Mouse (Mus musculus) CH12.LX (cell line): ENCODE measurements at regions not wholly inside any gene's neighbourhood (a gene's known extent, or its start where the extent isn't known, plus 50 kb on each side); places are given as distances from the start of the nearest gene placed in this dataset.

ENCODE experiments used
- DNase-seq: peaks from one replicate; pipeline ENCODE4 v3.0.0-alpha.2; 2013; ENCODE audit errors: extremely low read depth
- H3K27ac ChIP-seq: 2 replicates; pipeline ENCODE4 v1.5.1; 2012; ENCODE audit warnings: low read depth, mild to moderate bottlenecking, control low read depth, moderate library complexity; ENCODE audit not compliant: insufficient read depth
- H3K27me3 ChIP-seq: replicated peaks from 2 replicates; pipeline ENCODE3; 2012; ENCODE audit warnings: inconsistent platforms
- H3K36me3 ChIP-seq, 2 experiments: replicated peaks in 1 of 2; 2 replicates each; pipeline versions ENCODE3 to v1.6.1; 2012; ENCODE audit warnings: inconsistent platforms in 1 of 2, low read length in 1 of 2, mild to moderate bottlenecking in 1 of 2, mixed read lengths in 1 of 2, moderate library complexity in 1 of 2; ENCODE audit not compliant: control insufficient read depth in 1 of 2, insufficient read depth in 1 of 2
- H3K4me1 ChIP-seq, 2 experiments: 2 replicates each; pipeline ENCODE4 v1.6.1; 2012; ENCODE audit warnings: inconsistent platforms in 1 of 2, moderate library complexity in 1 of 2; ENCODE audit not compliant: insufficient read depth in 2 of 2, control insufficient read depth in 1 of 2
- H3K4me2 ChIP-seq: 2 replicates; pipeline ENCODE4 v1.6.1; 2012; ENCODE audit warnings: low read depth, mild to moderate bottlenecking, control low read depth; ENCODE audit not compliant: poor library complexity, insufficient read depth, severe bottlenecking
- H3K4me3 ChIP-seq, 3 experiments: fragments of 150-350 bp in 1 of 3; sonication (generic) in 1 of 3; replicated peaks in 1 of 3; 2 replicates each; pipeline versions ENCODE3 to v1.5.1; 2011 to 2012; ENCODE audit warnings: low read depth in 2 of 3, low read length in 2 of 3, mild to moderate bottlenecking in 2 of 3, moderate library complexity in 2 of 3, control low read depth in 1 of 3, improper control_type of control experiment in 1 of 3, inconsistent platforms in 1 of 3, mixed read lengths in 1 of 3; ENCODE audit not compliant: poor library complexity in 1 of 3
- H3K79me2 ChIP-seq: replicated peaks from 2 replicates; pipeline ENCODE4 v1.6.1; 2012; ENCODE audit warnings: mild to moderate bottlenecking, moderate library complexity; ENCODE audit not compliant: control insufficient read depth, poor library complexity, insufficient read depth, severe bottlenecking; ENCODE audit errors: extremely low read depth
- H3K9ac ChIP-seq: 2 replicates; pipeline ENCODE4 v1.6.1; 2012; ENCODE audit warnings: low read depth, mild to moderate bottlenecking, control low read depth, moderate library complexity; ENCODE audit not compliant: insufficient read depth
- H3K9me3 ChIP-seq: replicated peaks from 2 replicates; pipeline ENCODE3; 2012; ENCODE audit warnings: low read length, inconsistent platforms, mixed read lengths
- BHLHE40 ChIP-seq: IDR thresholded peaks from 2 replicates; pipeline ENCODE4 v1.6.1; 2011; ENCODE audit warnings: mild to moderate bottlenecking, low read depth, low read length, improper control_type of control experiment
- CHD2 ChIP-seq: IDR thresholded peaks from 2 replicates; pipeline ENCODE4 v1.6.1; 2011; ENCODE audit warnings: low read length, improper control_type of control experiment
- ELF1 ChIP-seq: IDR thresholded peaks from 2 replicates; pipeline ENCODE4 v1.6.1; 2014; ENCODE audit warnings: low read depth, mild to moderate bottlenecking, inconsistent platforms, low read length, improper control_type of control experiment
- GABPA ChIP-seq: IDR thresholded peaks from 2 replicates; pipeline ENCODE4 v1.6.1; 2012; ENCODE audit warnings: low read depth, low read length, improper control_type of control experiment, inconsistent platforms; ENCODE audit not compliant: insufficient replicate concordance
- JUN ChIP-seq: IDR thresholded peaks from 2 replicates; pipeline ENCODE4 v1.6.1; 2011; ENCODE audit warnings: low read depth, mild to moderate bottlenecking, low read length, improper control_type of control experiment, moderate library complexity; ENCODE audit not compliant: insufficient read depth
- JUND ChIP-seq: conservative IDR thresholded peaks from 2 replicates; pipeline ENCODE4 v1.6.1; 2011; ENCODE audit warnings: low read depth, low read length, improper control_type of control experiment
- MAFK ChIP-seq: IDR thresholded peaks from 2 replicates; pipeline ENCODE4 v1.6.1; 2011; ENCODE audit warnings: low read length, improper control_type of control experiment; ENCODE audit not compliant: insufficient replicate concordance
- MAX ChIP-seq: IDR thresholded peaks from 2 replicates; pipeline ENCODE4 v1.6.1; 2011; ENCODE audit warnings: low read length, improper control_type of control experiment
- MAZ ChIP-seq: IDR thresholded peaks from 2 replicates; pipeline ENCODE4 v1.6.1; 2012; ENCODE audit warnings: low read depth, mild to moderate bottlenecking, inconsistent platforms, low read length, improper control_type of control experiment, moderate library complexity
- MEF2A ChIP-seq: IDR thresholded peaks from 2 replicates; pipeline ENCODE4 v1.6.1; 2014; ENCODE audit warnings: low read depth, mild to moderate bottlenecking, inconsistent platforms, low read length, improper control_type of control experiment, borderline replicate concordance
- MXI1 ChIP-seq: IDR thresholded peaks from 2 replicates; pipeline ENCODE4 v1.6.1; 2011; ENCODE audit warnings: mild to moderate bottlenecking, low read depth, low read length, improper control_type of control experiment
- RCOR1 ChIP-seq: conservative IDR thresholded peaks from 2 replicates; pipeline ENCODE4 v1.6.1; 2012; ENCODE audit warnings: low read depth, mild to moderate bottlenecking, inconsistent platforms, low read length, improper control_type of control experiment
- TBP ChIP-seq: conservative IDR thresholded peaks from 2 replicates; pipeline ENCODE4 v1.6.1; 2011; ENCODE audit warnings: low read depth, low read length, improper control_type of control experiment
- TCF12 ChIP-seq: IDR thresholded peaks from 2 replicates; pipeline ENCODE4 v1.6.1; 2014; ENCODE audit warnings: low read depth, mild to moderate bottlenecking, inconsistent platforms, low read length, improper control_type of control experiment
- USF2 ChIP-seq: conservative IDR thresholded peaks from 2 replicates; pipeline ENCODE4 v1.6.1; 2011; ENCODE audit warnings: low read depth, low read length, improper control_type of control experiment
- ZNF384 ChIP-seq: IDR thresholded peaks from 2 replicates; pipeline ENCODE4 v1.6.1; 2012; ENCODE audit warnings: low read depth, low read length, improper control_type of control experiment, inconsistent platforms
- dilution Hi-C: fragments of 300-500 bp; cut with MboI; formaldehyde crosslinking; loops from 2 replicates; pipeline ENCODE4 v1.14.3; 2020; ENCODE audit warnings: low sequenced_read_pairs; ENCODE audit not compliant: extremely low pct_unique_long_range_greater_than_20kb, extremely low pct_ligation_motif_present
- in situ Hi-C: fragments of 300-500 bp; cut with MboI; formaldehyde crosslinking; loops from 3 replicates; pipeline ENCODE4 v1.14.3; 2019; ENCODE audit warnings: low sequenced_read_pairs, low pct_ligation_motif_present, low pct_unique_long_range_greater_than_20kb, mixed read lengths

DNA sequence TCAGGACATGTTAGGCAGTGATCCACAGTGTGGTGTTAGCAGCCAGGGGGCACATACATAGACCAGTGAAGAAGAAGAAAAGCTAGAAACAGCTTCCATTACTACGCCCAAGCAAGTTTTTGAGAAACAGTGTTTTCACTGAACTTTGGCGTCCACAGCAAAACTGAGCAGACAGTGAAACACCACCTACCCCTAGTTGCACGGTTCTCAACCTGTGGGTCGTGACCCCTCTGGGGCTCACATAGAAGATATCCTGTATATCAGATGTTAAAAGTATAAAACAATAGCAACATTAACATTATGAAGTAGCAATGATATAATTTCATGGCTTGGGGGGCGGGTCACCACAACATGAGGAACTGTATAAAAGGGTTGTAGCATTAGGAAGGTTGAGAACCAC lies 81.1 kb downstream of the Ramp3 start:
- in situ Hi-C loops: no loop called here
- no peak for TF ChIP-seq TCF12
- TF ChIP-seq MAZ: no peak
- TF ChIP-seq, all 38 proteins: peak for 0

DNA sequence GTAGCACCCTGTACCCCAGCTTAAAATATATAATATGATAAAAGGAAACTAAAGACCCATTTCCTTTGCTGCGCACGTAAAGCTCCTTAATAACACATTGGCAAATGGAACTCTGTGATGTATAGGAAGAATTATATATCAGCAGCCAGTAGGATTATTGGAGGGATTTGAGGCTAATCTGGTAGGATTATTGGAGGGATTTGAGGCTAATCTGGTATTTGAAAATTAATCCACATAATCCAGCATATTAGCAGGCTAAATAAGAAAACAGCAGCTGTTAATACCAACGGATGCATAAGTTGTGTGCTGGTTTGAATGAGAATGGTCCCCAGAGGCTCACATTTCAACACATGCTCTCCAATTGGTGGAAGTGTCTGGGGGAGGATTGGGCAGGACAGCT lies 80.3 kb downstream of the Ramp3 start:
- Histone ChIP-seq H3K9ac (no peak overlapping the region), H3K27me3 (peaks cover 64% of the 10 kb centered on the region), H3K79me2 (no peaks in the 10 kb centered on the region), H3K27ac (no peak overlapping the region), H3K9me3 (peaks cover 6% of the 10 kb centered on the region), H3K4me1 (no peaks in the 10 kb centered on the region), H3K36me3 (no peaks in the 10 kb centered on the region), H3K4me2 (no peak overlapping the region), H3K4me3 (no peak overlapping the region)
- dilution Hi-C loops: no loop called here
- no peak for DNase-seq
- in situ Hi-C loops: no loop called here
- TF ChIP-seq TBP: no peak
- TF ChIP-seq GABPA: no peak
- no peak for TF ChIP-seq ZNF384
- TF ChIP-seq BHLHE40: no peak
- no peak for TF ChIP-seq JUN
- no peak for TF ChIP-seq JUND
- no peak for TF ChIP-seq MAX
- TF ChIP-seq MAFK: no peak
- TF ChIP-seq CHD2: no peak
- TF ChIP-seq MXI1: no peak
- no peak for TF ChIP-seq RCOR1

More for the DNA sequence above, 81.1 kb downstream of the Ramp3 start:
- no peaks in the 10 kb centered on the region for H3K4me1 ChIP-seq
- no peaks in the 10 kb centered on the region for H3K79me2 ChIP-seq
- no peak overlapping the region for H3K9ac ChIP-seq
- dilution Hi-C loops: no loop called here
- no peaks in the 10 kb centered on the region for H3K36me3 ChIP-seq
- no peak overlapping the region for H3K4me2 ChIP-seq
- no peak for DNase-seq
- H3K9me3 ChIP-seq: peaks cover 6% of the 10 kb centered on the region
- H3K27me3 ChIP-seq: peaks cover 61% of the 10 kb centered on the region
- no peak overlapping the region for H3K27ac ChIP-seq
- no peak overlapping the region for H3K4me3 ChIP-seq

DNA sequence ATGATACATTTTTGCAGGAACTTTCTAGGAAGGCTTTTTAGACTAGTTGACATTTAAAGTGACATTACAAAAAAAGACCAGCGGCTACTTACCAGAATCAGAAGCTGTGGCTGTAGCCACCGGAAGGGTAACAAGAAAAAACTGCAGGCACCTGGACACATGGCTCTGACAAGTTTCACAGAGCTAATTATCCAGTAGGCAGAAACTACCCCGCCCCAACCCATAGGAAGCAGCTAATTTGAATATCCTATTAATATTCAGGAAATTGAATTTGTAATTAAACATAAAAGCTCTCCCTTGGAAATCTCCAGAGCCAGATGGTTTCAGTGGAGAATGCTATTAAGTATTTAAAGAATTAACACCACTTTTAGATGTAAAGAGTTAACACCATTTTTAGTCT lies 79.8 kb downstream of the Ramp3 start:
- Histone ChIP-seq H3K4me3 (no peak overlapping the region), H3K9me3 (peaks cover 6% of the 10 kb centered on the region), H3K4me2 (no peak overlapping the region), H3K79me2 (no peaks in the 10 kb centered on the region), H3K9ac (no peak overlapping the region), H3K27me3 (peaks cover 64% of the 10 kb centered on the region), H3K27ac (no peak overlapping the region), H3K36me3 (no peaks in the 10 kb centered on the region), H3K4me1 (no peaks in the 10 kb centered on the region)
- DNase-seq: no peak
- dilution Hi-C loops: no loop called here
- in situ Hi-C loops: no loop called here
- TF ChIP-seq MAZ (no peak), TCF12 (no peak), JUND (no peak), ZNF384 (no peak), USF2 (no peak), MEF2A (no peak), ELF1 (no peak), MXI1 (no peak)
